16 mouse cellular contexts compared by ENCODE assay signal in the genomic region with DNA sequence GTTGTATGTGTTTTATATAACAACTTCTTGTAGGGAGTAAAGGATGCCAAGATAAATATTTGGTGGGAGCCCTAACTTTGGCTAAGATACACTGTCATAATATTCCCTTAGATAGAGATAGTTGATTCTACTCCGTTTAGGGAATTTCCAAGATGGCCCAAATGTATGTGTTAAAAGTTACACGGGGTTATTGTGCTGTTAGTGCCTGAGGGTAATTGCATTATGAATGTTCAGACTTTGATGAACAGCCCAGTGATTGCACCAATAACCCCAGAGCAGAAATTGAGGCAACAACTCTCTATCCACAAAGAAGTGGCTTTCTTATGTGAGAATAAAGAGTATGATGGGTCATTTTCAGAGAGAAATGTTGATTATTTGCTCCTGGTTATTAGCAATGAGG.
"Had no signal": no experiment of that assay in that cellular context is flagged by ENCODE, and none has a peak within 500 bp of the region (broad histone marks: within the 10 kb centered on the region; RNA-seq: fewer than 3 reads in every experiment).

No protein-coding gene starts in this region.

- DNase-seq: heart, postnatal 10 days; heart, postnatal 14 days; heart, postnatal 36 days; heart, postnatal 4 days; kidney, adult 11 months; kidney, adult 18-20 months; kidney, adult 2 months; kidney, adult 8-10 months; kidney, adult 9 months; kidney, postnatal 10 days; kidney, postnatal 14 days; kidney, postnatal 25 days; kidney, postnatal 36 days; kidney, postnatal 4 days; layer of hippocampus, adult 9-11 months; layer of hippocampus, postnatal 36 days had no signal
